Mouse (Mus musculus): ENCODE measurements around the gene Slc25a23. TPM values are rescaled to one million over a fixed set of nuclear protein-coding genes. Genes with fewer than 3 reads are reported as not detected.

The Slc25a23 gene
- total and polyA plus RNA-seq, 3 experiments, result 3.3 to 44.5 (median 16.7) TPM

- 0 out of 2 replicates have a peak overlapping the region, but pooled peaks have one; percentile 8 for H3K4me3 ChIP-seq (ENCODE audit: low read depth, low read length)
- peaks cover 58% of the 10 kb centered on the region for H3K4me1 ChIP-seq (ENCODE audit: insufficient read depth, low read depth, low read length)
- ATAC-seq (ENCODE audit: extremely low read depth, insufficient number of reproducible peaks, low FRiP score, poor library complexity, severe bottlenecking) (no peak), DNase-seq (ENCODE audit: low spot score) (no peak)
- H3K27me3 ChIP-seq (ENCODE audit: insufficient read depth, low read length), result no peaks in the 10 kb centered on the region
- H3K9me3 ChIP-seq (replicated peaks), result peaks cover 3% of the 10 kb centered on the region; the same call in 1 of the 2 replicates
- peaks cover 87% of the 10 kb centered on the region for H3K36me3 ChIP-seq (replicated peaks)
- TF ChIP-seq GATA2 (IDR thresholded peaks at IDR 0.05; ENCODE audit: borderline replicate concordance, low read depth, low read length) (no peak), GATA1 (IDR thresholded peaks at IDR 0.05; ENCODE audit: borderline replicate concordance, low read length) (no peak), CTCF (IDR thresholded peaks at IDR 0.05; ENCODE audit: low read depth, low read length) (no peak), TAL1 (conservative IDR thresholded peaks at IDR 0.05; ENCODE audit: low read depth, low read length) (no peak), POLR2AphosphoS5 (IDR thresholded peaks at IDR 0.05; ENCODE audit: insufficient replicate concordance, low read depth, low read length) (no peak)
Observed at GRCm38 (mm10) chr17:56999414-56999813, 60.2 kb downstream of the Slc25a23 start.

- Histone ChIP-seq H3K4me1 (ENCODE audit: insufficient read depth, low read depth, low read length) (peaks cover 49% of the 10 kb centered on the region), H3K27me3 (ENCODE audit: insufficient read depth, low read length) (no peaks in the 10 kb centered on the region), H3K4me3 (ENCODE audit: low read depth, low read length) (peak within 1 kb of the TSS; percentile 88), H3K36me3 (replicated peaks) (peaks cover 87% of the 10 kb centered on the region), H3K9me3 (replicated peaks) (peaks cover 3% of the 10 kb centered on the region; the same call in 1 of the 2 replicates)
- DNase-seq (ENCODE audit: low spot score), result peak; percentile 95
- no peak for TF ChIP-seq POLR2AphosphoS5 (IDR thresholded peaks at IDR 0.05; ENCODE audit: insufficient replicate concordance, low read depth, low read length)
- TF ChIP-seq CTCF (IDR thresholded peaks at IDR 0.05; ENCODE audit: low read depth, low read length), result peak; percentile 58
- ATAC-seq (ENCODE audit: extremely low read depth, insufficient number of reproducible peaks, low FRiP score, poor library complexity, severe bottlenecking), result peak; percentile 100
Observed at GRCm38 (mm10) chr17:56997029-56997667, 62.5 kb downstream of the Slc25a23 start, which contains the start of gene Alkbh7. Alkbh7 (plus strand) TSS chr17:56997339.

- no peak for TF ChIP-seq CTCF (IDR thresholded peaks at IDR 0.05; ENCODE audit: low read depth, low read length)
- no peak for TF ChIP-seq POLR2AphosphoS5 (IDR thresholded peaks at IDR 0.05; ENCODE audit: insufficient replicate concordance, low read depth, low read length)
- no peak for TF ChIP-seq GATA2 (IDR thresholded peaks at IDR 0.05; ENCODE audit: borderline replicate concordance, low read depth, low read length)
- TF ChIP-seq GATA1 (IDR thresholded peaks at IDR 0.05; ENCODE audit: borderline replicate concordance, low read length), result no peak
- no peak for TF ChIP-seq TAL1 (conservative IDR thresholded peaks at IDR 0.05; ENCODE audit: low read depth, low read length)
- Histone ChIP-seq H3K4me1 (ENCODE audit: insufficient read depth, low read depth, low read length) (peaks cover 47% of the 10 kb centered on the region), H3K36me3 (replicated peaks) (peaks cover 86% of the 10 kb centered on the region), H3K27me3 (ENCODE audit: insufficient read depth, low read length) (no peaks in the 10 kb centered on the region), H3K4me3 (ENCODE audit: low read depth, low read length) (no peak overlapping the region), H3K9me3 (replicated peaks) (peaks cover 3% of the 10 kb centered on the region; the same call in 1 of the 2 replicates)
- DNase-seq (ENCODE audit: low spot score), result no peak
- ATAC-seq (ENCODE audit: extremely low read depth, insufficient number of reproducible peaks, low FRiP score, poor library complexity, severe bottlenecking), result no peak
Observed at GRCm38 (mm10) chr17:56996506-56996905, 63.2 kb downstream of the Slc25a23 start.

GRCm38 (mm10) chr17:56995046-56995445 lies 64.6 kb downstream of the Slc25a23 start:
- Histone ChIP-seq H3K36me3 (replicated peaks) (peaks cover 77% of the 10 kb centered on the region), H3K4me1 (ENCODE audit: insufficient read depth, low read depth, low read length) (peaks cover 49% of the 10 kb centered on the region)

More at GRCm38 (mm10) chr17:56995046-56995445, 64.6 kb downstream of the Slc25a23 start:
- peaks cover 3% of the 10 kb centered on the region; the same call in 1 of the 2 replicates for H3K9me3 ChIP-seq (replicated peaks)
- no peak overlapping the region for H3K4me3 ChIP-seq (ENCODE audit: low read depth, low read length)
- ATAC-seq (ENCODE audit: extremely low read depth, insufficient number of reproducible peaks, low FRiP score, poor library complexity, severe bottlenecking), result no peak
- H3K27me3 ChIP-seq (ENCODE audit: insufficient read depth, low read length), result no peaks in the 10 kb centered on the region
- DNase-seq (ENCODE audit: low spot score), result no peak
- TF ChIP-seq CTCF (IDR thresholded peaks at IDR 0.05; ENCODE audit: low read depth, low read length), result no peak
- TF ChIP-seq POLR2AphosphoS5 (IDR thresholded peaks at IDR 0.05; ENCODE audit: insufficient replicate concordance, low read depth, low read length), result no peak
- no peak for TF ChIP-seq GATA1 (IDR thresholded peaks at IDR 0.05; ENCODE audit: borderline replicate concordance, low read length)

Other genes with a start within 250 kb of the Slc25a23 start
Only the 20 nearest of the 22 such genes appear.
- not detected in 2 replicates for gene Acsbg2, start 185.4 kb downstream of the Slc25a23 start, total RNA-seq (2014; fragmentation: Nextera tagmentation)
- 0.11 TPM in 1 of 2 replicates, not detected in the other for gene Acsbg2, start 185.4 kb downstream of the Slc25a23 start, total RNA-seq (2017)
- not detected in 2 replicates for gene Acsbg2, start 185.4 kb downstream of the Slc25a23 start, polyA plus RNA-seq (2012)
- gene 1700061G19Rik, start 184.4 kb downstream of the Slc25a23 start, total RNA-seq (2014; fragmentation: Nextera tagmentation), result not detected in 2 replicates
- gene 1700061G19Rik, start 184.4 kb downstream of the Slc25a23 start, total RNA-seq (2017), result 0.22 TPM in 1 of 2 replicates, not detected in the other
- gene 1700061G19Rik, start 184.4 kb downstream of the Slc25a23 start, polyA plus RNA-seq (2012), result not detected in 2 replicates
- 15.3 and 22.1 TPM in 2 replicates for gene Mllt1, start 124.4 kb downstream of the Slc25a23 start, total RNA-seq (2014; fragmentation: Nextera tagmentation)
- gene Mllt1, start 124.4 kb downstream of the Slc25a23 start, total RNA-seq (2017), result 7.6 and 8.2 TPM in 2 replicates
- 75.9 and 76.1 TPM in 2 replicates for gene Mllt1, start 124.4 kb downstream of the Slc25a23 start, polyA plus RNA-seq (2012)
- gene Acer1, start 77.7 kb downstream of the Slc25a23 start, total RNA-seq (2014; fragmentation: Nextera tagmentation), result not detected in 2 replicates
- 0.12 TPM in 1 of 2 replicates, not detected in the other for gene Acer1, start 77.7 kb downstream of the Slc25a23 start, total RNA-seq (2017)
- not detected in 2 replicates for gene Acer1, start 77.7 kb downstream of the Slc25a23 start, polyA plus RNA-seq (2012)
- 48.1 and 58.4 TPM in 2 replicates for gene Clpp, start 69.6 kb downstream of the Slc25a23 start, total RNA-seq (2014; fragmentation: Nextera tagmentation)
- gene Clpp, start 69.6 kb downstream of the Slc25a23 start, total RNA-seq (2017), result 75.3 and 76.7 TPM in 2 replicates
- gene Clpp, start 69.6 kb downstream of the Slc25a23 start, polyA plus RNA-seq (2012), result 197 and 208 TPM in 2 replicates
- gene Alkbh7, start 62.5 kb downstream of the Slc25a23 start, total RNA-seq (2014; fragmentation: Nextera tagmentation), result 12.9 and 23.0 TPM in 2 replicates
- gene Alkbh7, start 62.5 kb downstream of the Slc25a23 start, total RNA-seq (2017), result 25.5 and 26.8 TPM in 2 replicates
- gene Alkbh7, start 62.5 kb downstream of the Slc25a23 start, polyA plus RNA-seq (2012), result 46.0 and 53.2 TPM in 2 replicates
- gene Pspn, start 59.8 kb downstream of the Slc25a23 start, total RNA-seq (2014; fragmentation: Nextera tagmentation), result not detected in 2 replicates
- gene Pspn, start 59.8 kb downstream of the Slc25a23 start, total RNA-seq (2017), result not detected in 2 replicates
- gene Pspn, start 59.8 kb downstream of the Slc25a23 start, polyA plus RNA-seq (2012), result not detected in 2 replicates
- 104 and 113 TPM in 2 replicates for gene Gtf2f1, start 48.6 kb downstream of the Slc25a23 start, total RNA-seq (2014; fragmentation: Nextera tagmentation)
- 101 and 102 TPM in 2 replicates for gene Gtf2f1, start 48.6 kb downstream of the Slc25a23 start, total RNA-seq (2017)
- 145 and 151 TPM in 2 replicates for gene Gtf2f1, start 48.6 kb downstream of the Slc25a23 start, polyA plus RNA-seq (2012)
- gene Gm17949, start 48.4 kb downstream of the Slc25a23 start, total RNA-seq (2014; fragmentation: Nextera tagmentation), result 0.98 TPM in 1 of 2 replicates, not detected in the other
- gene Gm17949, start 48.4 kb downstream of the Slc25a23 start, total RNA-seq (2017), result 0.12 and 0.27 TPM in 2 replicates
- 0.11 and 0.21 TPM in 2 replicates for gene Gm17949, start 48.4 kb downstream of the Slc25a23 start, polyA plus RNA-seq (2012)
- 296 and 302 TPM in 2 replicates for gene Khsrp, start 28.3 kb downstream of the Slc25a23 start, total RNA-seq (2014; fragmentation: Nextera tagmentation)
- 59.0 and 63.6 TPM in 2 replicates for gene Khsrp, start 28.3 kb downstream of the Slc25a23 start, total RNA-seq (2017)
- 282 and 302 TPM in 2 replicates for gene Khsrp, start 28.3 kb downstream of the Slc25a23 start, polyA plus RNA-seq (2012)
- not detected in 2 replicates for gene Slc25a41, start 18.2 kb downstream of the Slc25a23 start, total RNA-seq (2014; fragmentation: Nextera tagmentation)
- gene Slc25a41, start 18.2 kb downstream of the Slc25a23 start, total RNA-seq (2017), result not detected in 2 replicates
- gene Slc25a41, start 18.2 kb downstream of the Slc25a23 start, polyA plus RNA-seq (2012), result not detected in 2 replicates
- not detected in 2 replicates for gene Crb3, start 758 bp downstream of the Slc25a23 start, total RNA-seq (2014; fragmentation: Nextera tagmentation)
- gene Crb3, start 758 bp downstream of the Slc25a23 start, total RNA-seq (2017), result 0.23 and 0.33 TPM in 2 replicates
- gene Crb3, start 758 bp downstream of the Slc25a23 start, polyA plus RNA-seq (2012), result 0.23 and 0.37 TPM in 2 replicates
- gene Dennd1c, start 18.7 kb upstream of the Slc25a23 start, total RNA-seq (2014; fragmentation: Nextera tagmentation), result 25.8 and 39.7 TPM in 2 replicates
- gene Dennd1c, start 18.7 kb upstream of the Slc25a23 start, total RNA-seq (2017), result 13.4 and 14.3 TPM in 2 replicates
- 23.3 and 24.6 TPM in 2 replicates for gene Dennd1c, start 18.7 kb upstream of the Slc25a23 start, polyA plus RNA-seq (2012)
- 4.2 and 4.3 TPM in 2 replicates for gene Tubb4a, start 27.9 kb upstream of the Slc25a23 start, total RNA-seq (2014; fragmentation: Nextera tagmentation)
- 0.38 and 0.46 TPM in 2 replicates for gene Tubb4a, start 27.9 kb upstream of the Slc25a23 start, total RNA-seq (2017)
- gene Tubb4a, start 27.9 kb upstream of the Slc25a23 start, polyA plus RNA-seq (2012), result 0.37 and 0.51 TPM in 2 replicates
- 2.3 and 4.4 TPM in 2 replicates for gene Tnfsf9, start 45.5 kb upstream of the Slc25a23 start, total RNA-seq (2014; fragmentation: Nextera tagmentation)
- 9.0 and 10.4 TPM in 2 replicates for gene Tnfsf9, start 45.5 kb upstream of the Slc25a23 start, total RNA-seq (2017)
- gene Tnfsf9, start 45.5 kb upstream of the Slc25a23 start, polyA plus RNA-seq (2012), result 6.6 and 9.2 TPM in 2 replicates
- not detected in 2 replicates for gene Cd70, start 89.9 kb upstream of the Slc25a23 start, total RNA-seq (2014; fragmentation: Nextera tagmentation)
- not detected in 2 replicates for gene Cd70, start 89.9 kb upstream of the Slc25a23 start, total RNA-seq (2017)
- not detected in 2 replicates for gene Cd70, start 89.9 kb upstream of the Slc25a23 start, polyA plus RNA-seq (2012)
- gene Tnfsf14, start 134.3 kb upstream of the Slc25a23 start, total RNA-seq (2014; fragmentation: Nextera tagmentation), result not detected in 2 replicates
- 0.55 and 0.81 TPM in 2 replicates for gene Tnfsf14, start 134.3 kb upstream of the Slc25a23 start, total RNA-seq (2017)
- gene Tnfsf14, start 134.3 kb upstream of the Slc25a23 start, polyA plus RNA-seq (2012), result 0.05 and 0.12 TPM in 2 replicates
- not detected in 2 replicates for gene C3, start 168.3 kb upstream of the Slc25a23 start, total RNA-seq (2014; fragmentation: Nextera tagmentation)
- 0.27 and 3.6 TPM in 2 replicates for gene C3, start 168.3 kb upstream of the Slc25a23 start, total RNA-seq (2017)
- 0.04 and 0.10 TPM in 2 replicates for gene C3, start 168.3 kb upstream of the Slc25a23 start, polyA plus RNA-seq (2012)
- 15.2 and 18.4 TPM in 2 replicates for gene Gpr108, start 188.6 kb upstream of the Slc25a23 start, total RNA-seq (2014; fragmentation: Nextera tagmentation)
- 16.7 and 22.1 TPM in 2 replicates for gene Gpr108, start 188.6 kb upstream of the Slc25a23 start, total RNA-seq (2017)
- gene Gpr108, start 188.6 kb upstream of the Slc25a23 start, polyA plus RNA-seq (2012), result 12.4 and 15.1 TPM in 2 replicates
- gene Trip10, start 189.6 kb upstream of the Slc25a23 start, total RNA-seq (2014; fragmentation: Nextera tagmentation), result 12.9 and 16.3 TPM in 2 replicates
- gene Trip10, start 189.6 kb upstream of the Slc25a23 start, total RNA-seq (2017), result 9.8 and 12.7 TPM in 2 replicates
- 20.1 and 22.0 TPM in 2 replicates for gene Trip10, start 189.6 kb upstream of the Slc25a23 start, polyA plus RNA-seq (2012)